Comparison of ENCODE assay signal across 8 mouse cellular contexts in the genomic region with DNA sequence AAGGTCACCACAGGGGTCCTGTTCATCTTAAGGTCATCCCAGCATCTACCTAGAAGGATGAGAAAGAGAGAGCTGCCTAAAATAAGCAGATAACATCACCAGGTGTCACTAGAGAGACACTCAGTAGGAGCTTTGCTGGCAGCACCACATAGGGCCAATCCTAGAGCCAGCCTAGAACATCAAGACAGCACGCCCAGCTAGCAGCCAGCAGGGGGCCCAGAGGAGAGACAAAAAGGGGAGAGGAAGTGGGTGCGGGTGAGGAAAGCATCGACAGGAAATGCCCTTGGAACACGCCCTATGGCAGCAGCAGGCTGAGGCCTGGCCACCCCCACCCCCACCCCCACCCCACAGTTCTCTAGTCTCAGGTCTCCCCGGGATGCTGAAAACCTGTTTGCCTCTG.
A peak's percentile ranks its signal among the peaks of the same experiment; 100 is the strongest.
DNase-seq lines count a peak whose midpoint lies in the region; TF ChIP-seq lines count a peak whose summit lies in the region.

No protein-coding gene starts in this region.

- no peaks in the 10 kb centered on the region for H3K36me3 ChIP-seq in kidney, adult 2 months (ENCODE audit: control insufficient read depth, insufficient read depth, low read length)

- peak overlapping the region; percentile 88 for H3K27ac ChIP-seq in gastrocnemius, adult 2 months
- peak overlapping the region; percentile 59 for H3K27ac ChIP-seq in kidney, adult 2 months (ENCODE audit: insufficient read depth, low read depth, low read length)

- H3K4me1 ChIP-seq in kidney, adult 2 months (ENCODE audit: control insufficient read depth, insufficient read depth, low read length) = peaks cover 32% of the 10 kb centered on the region

- intact Hi-C loops in gastrocnemius, adult 2 months (cut with DNase I) = no loop called here

- peak; percentile 44 to 54 for DNase-seq in cerebellum, postnatal 10 days
- DNase-seq in cerebellum, postnatal 14 days = no peak
- peak; percentile 49 for DNase-seq in NIH3T3 (ENCODE audit: low read depth)
- DNase-seq in gastrocnemius, adult 2 months = peak; percentile 73
- DNase-seq in kidney, adult 2 months = peak; percentile 78
- DNase-seq in lung, postnatal 25 days (ENCODE audit: low spot score) = peak; percentile 89
- DNase-seq in thymus, postnatal 14 days = peak; percentile 95
- DNase-seq in left cerebral cortex, adult 8-10 months (ENCODE audit: low spot score in 2 of 2) = no peak

- peak; percentile 66 for TF ChIP-seq CTCF in gastrocnemius, adult 2 months (IDR thresholded peaks at IDR 0.05)
- peak; percentile 55 for TF ChIP-seq CTCF in kidney, adult 2 months (conservative IDR thresholded peaks at IDR 0.05; ENCODE audit: insufficient read depth, insufficient read length, low read depth, low read length)

- no peak overlapping the region for H3K4me3 ChIP-seq in gastrocnemius, adult 2 months
- no peak overlapping the region for H3K4me3 ChIP-seq in kidney, adult 2 months (ENCODE audit: insufficient read depth, low read depth, low read length)

- no peaks in the 10 kb centered on the region for H3K27me3 ChIP-seq in kidney, adult 2 months (replicated peaks; ENCODE audit: control insufficient read depth, insufficient read depth, low read length)

- TF ChIP-seq POLR2A in kidney, adult 2 months (IDR thresholded peaks at IDR 0.05; ENCODE audit: low read depth, low read length) = no peak

- 50% methylated on average over 5 of the region's 5 CpGs for WGBS in kidney, adult 2 months

Comparison
In these comparisons a context has a peak if more than half of its experiments do, and no peak if none do; other contexts are left out.
1. DNase-seq: peak in cerebellum, postnatal 10 days (2 of 2), NIH3T3 (single experiment), gastrocnemius, adult 2 months (single experiment), kidney, adult 2 months (single experiment), lung, postnatal 25 days (single experiment) and thymus, postnatal 14 days (single experiment); none in cerebellum, postnatal 14 days (0 of 2) and left cerebral cortex, adult 8-10 months (0 of 2).